Mouse (Mus musculus): ENCODE data around the gene Prap1. TPM values are rescaled to one million over a fixed set of nuclear protein-coding genes. Genes with fewer than 3 reads are reported as not detected.

Gene Prap1
- total RNA-seq, 2 experiments from 2014 or later, result not detected

- DNase-seq (ENCODE audit: extremely low spot score in 1 of 2, low spot score in 2 of 2), result peak; percentile 48 to 57
- H3K4me3 ChIP-seq, result 0 out of 2 replicates have a peak overlapping the region, but pooled peaks have one; percentile 22
- intact Hi-C loops (cut with DNase I), result loop anchor here (1.0 to 5.0 kb wide), 2 partner anchors 63 to 174 kb away; no protein-coding TSS in a partner anchor
- H3K27ac ChIP-seq, result no peak overlapping the region
- TF ChIP-seq CTCF (IDR thresholded peaks at IDR 0.05), result peak; percentile 78
These were observed 48.2 kb downstream of the Prap1 start for GRCm38 (mm10) chr7:140141350-140141749.

- peak; percentile 43 for TF ChIP-seq CTCF (IDR thresholded peaks at IDR 0.05)
- DNase-seq (ENCODE audit: extremely low spot score in 1 of 2, low spot score in 2 of 2), result no peak
- H3K4me3 ChIP-seq, result no peak overlapping the region
- intact Hi-C loops (cut with DNase I), result loop anchor here (5.0 kb wide), 1 partner anchor 177 kb away; no protein-coding TSS in a partner anchor
- H3K27ac ChIP-seq, result no peak overlapping the region
These were observed 51.4 kb downstream of the Prap1 start for GRCm38 (mm10) chr7:140144550-140144949.

Other genes with a start within 250 kb of the Prap1 start
- gene Kndc1, start 198.7 kb upstream of the Prap1 start, total RNA-seq (2021), result 10 to 100 TPM; 77.7 to 80.4 TPM
- not detected for gene Utf1, start 149.6 kb upstream of the Prap1 start, total RNA-seq (2021)
- gene 6430531B16Rik, start 114.6 kb upstream of the Prap1 start, total RNA-seq (2021), result 1 to 10 TPM; 1.0 to 2.2 TPM
- gene Adam8, start 100.8 kb upstream of the Prap1 start, total RNA-seq (2021), result 1 to 10 TPM; 3.1 to 3.9 TPM
- 10 to 100 TPM; 25.8 to 26.0 TPM for gene Zfp511, start 57.0 kb upstream of the Prap1 start, total RNA-seq (2021)
- gene Tubgcp2, start 56.7 kb upstream of the Prap1 start, total RNA-seq (2021), result 10 to 100 TPM; 34.4 to 35.0 TPM
- gene Msx3, start 44.3 kb upstream of the Prap1 start, total RNA-seq (2021), result not detected
- gene Caly, start 10.8 kb upstream of the Prap1 start, total RNA-seq (2021), result 100 to 1,000 TPM; 181 to 198 TPM
- gene Fuom, start 9.0 kb downstream of the Prap1 start, total RNA-seq (2021), result 10 to 100 TPM; 51.9 to 52.7 TPM
- 1 to 10 TPM; 4.1 to 5.5 TPM for gene Paox, start 22.4 kb downstream of the Prap1 start, total RNA-seq (2021)
- 10 to 100 TPM; 51.6 to 52.6 TPM for gene Echs1, start 23.1 kb downstream of the Prap1 start, total RNA-seq (2021)
- gene Mtg1, start 44.2 kb downstream of the Prap1 start, total RNA-seq (2021), result 10 to 100 TPM; 21.0 to 21.5 TPM
- gene Sprn, start 61.5 kb downstream of the Prap1 start, total RNA-seq (2021), result 100 to 1,000 TPM; 135 to 144 TPM
- not detected for gene Olfr522, start 71.4 kb downstream of the Prap1 start, total RNA-seq (2021)
- gene Olfr523, start 79.8 kb downstream of the Prap1 start, total RNA-seq (2021), result under 1 TPM; 0.12 to 0.14 TPM
- not detected for gene Olfr524, start 112.6 kb downstream of the Prap1 start, total RNA-seq (2021)
- under 1 TPM in 1 of 2 experiments, not detected in 1; 0.14 TPM for gene Cd163l1, start 124.9 kb downstream of the Prap1 start, total RNA-seq (2021)
- gene 5830411N06Rik, start 153.9 kb downstream of the Prap1 start, total RNA-seq (2021), result under 1 TPM in 1 of 2 experiments, not detected in 1; 0.11 TPM
- gene Olfr525, start 227.5 kb downstream of the Prap1 start, total RNA-seq (2021), result not detected
- not detected for gene Olfr527, start 240.6 kb downstream of the Prap1 start, total RNA-seq (2021)

Data from left cerebral cortex, adult 2 months (tissue).